Mouse (Mus musculus) erythroblast, embryonic 14.5 days (primary cell): ENCODE data around the gene Brd2. TPM values are rescaled to one million over a fixed set of nuclear protein-coding genes. Genes with fewer than 3 reads are reported as not detected.

ENCODE experiments used
- H3K27me3 ChIP-seq: 2 replicates; pipeline ENCODE4 v1.6.1; 2012; ENCODE audit warnings: inconsistent platforms; ENCODE audit not compliant: control insufficient read depth
- H3K36me3 ChIP-seq: 2 replicates; pipeline ENCODE4 v1.6.1; 2012; ENCODE audit warnings: mild to moderate bottlenecking, inconsistent platforms; ENCODE audit not compliant: control insufficient read depth
- H3K4me1 ChIP-seq: 2 replicates; pipeline ENCODE4 v1.6.1; 2012; ENCODE audit warnings: inconsistent platforms; ENCODE audit not compliant: control insufficient read depth
- H3K4me3 ChIP-seq: replicated peaks from 2 replicates; pipeline ENCODE3; 2012; ENCODE audit warnings: moderate library complexity, mild to moderate bottlenecking, inconsistent platforms
- H3K9me3 ChIP-seq: 2 replicates; pipeline ENCODE4 v1.6.1; 2012; ENCODE audit warnings: low read length, inconsistent platforms, mixed read lengths; ENCODE audit not compliant: control insufficient read depth
- GATA1 ChIP-seq: IDR thresholded peaks from 2 replicates; pipeline ENCODE4 v1.6.1; 2012; ENCODE audit warnings: low read length, inconsistent platforms, mixed read lengths
- TAL1 ChIP-seq: IDR thresholded peaks from 3 replicates; pipeline ENCODE4 v1.6.1; 2012; ENCODE audit warnings: low read length, inconsistent platforms, mixed read lengths
- polyA plus RNA-seq: library from polyadenylated mRNA; stranded (reverse); fragments of >175 nt; gene quantifications from 2 replicates; pipeline ENCODE4 v1.2.3, GENCODE M21; 2012

Brd2 gene
- polyA plus RNA-seq, 1 experiment = 28.3 TPM

DNA sequence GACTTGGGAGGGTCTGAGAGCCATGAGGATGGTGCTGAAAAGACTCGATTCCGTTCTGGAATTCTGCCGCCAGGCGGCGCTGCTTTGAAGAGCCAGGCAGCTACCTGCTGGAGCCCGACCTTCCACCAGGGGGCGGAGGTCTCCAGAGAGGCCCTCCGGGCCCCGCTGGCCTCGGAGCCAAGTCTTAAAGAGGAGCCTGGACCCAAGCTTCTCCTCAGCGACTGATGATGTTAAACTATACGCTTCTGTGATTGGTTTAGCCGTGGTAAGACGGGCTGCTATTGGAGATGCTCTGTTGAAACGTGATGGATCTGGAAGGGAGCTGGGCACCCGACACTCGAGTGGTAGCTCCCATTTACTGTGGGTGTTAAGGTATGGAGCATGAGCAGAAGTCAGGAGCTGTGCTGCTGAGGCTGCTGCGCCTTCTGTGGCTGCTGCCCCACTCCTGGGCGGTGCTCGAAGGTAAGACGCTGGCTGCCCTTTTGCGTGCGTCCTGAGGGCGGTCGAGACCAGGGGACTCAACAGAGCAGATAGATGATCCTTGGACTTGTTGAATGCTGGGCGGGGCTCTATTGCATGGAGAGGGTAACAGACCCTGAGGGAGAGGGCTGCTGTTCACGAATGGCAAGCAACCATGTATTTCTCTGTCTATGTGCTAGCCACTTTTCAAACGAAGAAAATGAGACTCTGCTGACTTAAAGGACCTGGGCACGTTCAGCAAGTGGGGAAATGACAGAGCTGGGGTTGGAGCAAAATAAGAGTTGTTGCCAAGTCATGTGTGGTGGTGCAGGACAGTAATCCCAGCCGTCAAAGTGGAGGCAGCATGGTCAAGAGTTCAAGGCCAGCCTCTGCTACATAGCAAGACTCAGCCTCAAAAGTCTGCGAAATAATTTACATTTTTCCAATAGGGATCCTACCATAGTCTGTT, 13.1 kb upstream of the Brd2 start:
- no peak for TF ChIP-seq GATA1
- no peak for TF ChIP-seq TAL1
- Histone ChIP-seq H3K36me3 (no peaks in the 10 kb centered on the region), H3K27me3 (peaks cover 46% of the 10 kb centered on the region), H3K9me3 (no peaks in the 10 kb centered on the region), H3K4me1 (peaks cover 21% of the 10 kb centered on the region), H3K4me3 (peak overlapping the region; percentile 42)

DNA sequence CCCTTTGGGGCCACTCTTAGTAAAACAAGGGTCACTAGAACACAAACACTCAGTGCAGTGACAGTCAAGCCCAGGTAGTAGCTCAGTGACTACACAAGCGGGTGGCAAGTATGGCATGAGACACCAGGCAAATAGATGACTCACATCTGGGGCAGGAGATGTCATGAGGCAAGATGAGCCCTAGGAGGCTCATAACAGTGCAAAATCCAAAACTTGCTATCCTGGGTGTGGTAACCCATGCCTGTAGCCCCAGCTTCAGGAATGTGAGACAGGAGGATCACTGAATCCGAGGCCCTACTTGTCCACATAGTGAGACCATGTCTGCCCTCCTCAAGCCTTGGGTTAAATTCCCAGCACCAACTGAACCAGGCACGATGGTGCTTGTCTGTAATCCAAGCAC, 12.0 kb upstream of the Brd2 start:
- Histone ChIP-seq H3K4me1 (peaks cover 10% of the 10 kb centered on the region), H3K9me3 (no peaks in the 10 kb centered on the region), H3K36me3 (no peaks in the 10 kb centered on the region), H3K27me3 (peaks cover 47% of the 10 kb centered on the region), H3K4me3 (no peak overlapping the region)
- no peak for TF ChIP-seq GATA1
- no peak for TF ChIP-seq TAL1

DNA sequence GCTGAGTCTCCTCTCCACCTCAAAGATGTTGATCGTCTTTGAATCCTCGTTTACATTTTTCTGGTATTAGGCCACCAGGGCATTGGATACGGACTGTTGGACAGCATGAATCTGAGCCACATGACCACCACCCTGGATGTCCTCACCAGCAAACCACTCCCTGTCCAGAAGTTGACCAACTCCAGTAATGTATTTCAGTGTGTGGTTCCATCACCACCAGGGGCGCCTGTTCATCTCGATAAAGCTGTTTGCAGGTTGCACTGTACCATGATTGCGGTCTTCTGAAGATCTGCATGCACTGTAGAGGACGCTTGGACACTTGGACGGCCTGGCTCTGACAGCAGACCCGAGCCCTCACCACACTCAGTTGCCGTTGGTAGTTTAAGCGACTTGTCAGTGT, 10.9 kb upstream of the Brd2 start:
- Histone ChIP-seq H3K36me3 (no peaks in the 10 kb centered on the region), H3K4me1 (peaks cover 8% of the 10 kb centered on the region), H3K27me3 (peaks cover 46% of the 10 kb centered on the region), H3K4me3 (no peak overlapping the region), H3K9me3 (no peaks in the 10 kb centered on the region)
- TF ChIP-seq GATA1 (no peak), TAL1 (no peak)

DNA sequence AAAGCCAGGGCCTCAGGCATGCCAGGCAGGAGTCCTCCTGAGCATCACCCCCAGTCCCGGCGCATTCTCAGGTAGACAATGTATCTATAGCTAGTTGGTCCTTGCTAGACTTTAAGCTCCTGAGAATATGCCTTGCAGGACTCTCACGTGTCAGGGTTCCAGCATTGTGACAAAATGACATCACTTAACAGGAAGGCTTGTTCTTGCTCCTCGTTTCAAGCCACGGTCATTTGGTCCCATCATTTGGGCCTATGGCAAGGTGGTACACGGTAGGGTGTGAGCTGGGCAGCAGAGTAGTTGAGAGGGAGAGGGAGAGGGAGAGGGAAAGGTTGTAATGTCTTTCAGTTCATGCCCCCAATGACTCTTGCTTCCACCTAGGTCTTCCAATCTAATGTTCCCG, 9.5 kb upstream of the Brd2 start:
- no peaks in the 10 kb centered on the region for H3K9me3 ChIP-seq
- H3K4me1 ChIP-seq = peaks cover 20% of the 10 kb centered on the region
- H3K27me3 ChIP-seq = peaks cover 38% of the 10 kb centered on the region
- TF ChIP-seq GATA1 = no peak
- no peak for TF ChIP-seq TAL1
- H3K4me3 ChIP-seq = no peak overlapping the region
- H3K36me3 ChIP-seq = no peaks in the 10 kb centered on the region; the same call in 1 of the 2 replicates

DNA sequence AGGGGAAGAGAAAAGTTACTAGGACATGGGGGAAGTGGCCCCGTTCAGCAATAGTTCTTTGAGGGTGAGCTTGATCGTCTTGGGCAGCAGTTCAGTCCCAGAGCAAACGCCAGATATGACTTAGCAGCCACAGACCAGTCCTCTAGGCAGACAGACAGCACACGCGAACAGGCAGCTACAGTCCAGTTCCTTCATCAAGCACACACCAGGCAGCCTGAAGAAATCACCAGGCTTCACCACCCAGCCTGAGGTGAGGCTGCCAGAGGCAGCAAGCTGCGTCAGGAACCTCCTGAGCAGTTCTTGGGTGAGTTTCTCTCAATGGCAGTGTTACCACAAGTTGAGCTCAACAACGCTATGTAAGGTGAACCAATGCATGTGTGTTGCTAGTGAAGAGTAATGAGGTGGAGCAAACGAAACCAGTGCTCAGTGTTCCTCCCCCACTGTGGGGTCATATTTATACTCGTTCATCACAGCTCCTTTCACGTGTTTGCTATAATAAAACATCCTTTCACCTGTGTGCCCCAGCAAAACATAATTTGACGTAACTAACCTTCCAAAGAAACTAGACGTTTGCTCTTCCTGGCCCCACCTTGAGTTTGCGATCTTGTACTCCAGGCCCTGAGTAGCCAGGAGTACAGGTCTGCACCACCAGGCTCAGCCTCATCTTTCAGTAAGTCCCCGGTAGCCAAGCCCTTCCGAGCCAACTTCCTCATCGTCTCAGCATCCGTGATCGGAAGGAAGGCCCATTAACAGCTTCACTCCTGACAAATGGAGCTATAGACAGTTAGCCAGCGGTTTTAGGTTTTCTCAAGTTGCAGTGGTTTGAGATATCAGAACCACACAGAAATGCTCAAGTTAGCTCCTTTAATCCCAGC, 7.9 kb upstream of the Brd2 start:
- H3K4me3 ChIP-seq = no peak overlapping the region
- peaks cover 33% of the 10 kb centered on the region for H3K27me3 ChIP-seq
- TF ChIP-seq TAL1 (no peak), GATA1 (no peak)
- peaks cover 19% of the 10 kb centered on the region for H3K4me1 ChIP-seq
- H3K9me3 ChIP-seq = no peaks in the 10 kb centered on the region
- H3K36me3 ChIP-seq = peaks cover 4% of the 10 kb centered on the region; the same call in 1 of the 2 replicates

DNA sequence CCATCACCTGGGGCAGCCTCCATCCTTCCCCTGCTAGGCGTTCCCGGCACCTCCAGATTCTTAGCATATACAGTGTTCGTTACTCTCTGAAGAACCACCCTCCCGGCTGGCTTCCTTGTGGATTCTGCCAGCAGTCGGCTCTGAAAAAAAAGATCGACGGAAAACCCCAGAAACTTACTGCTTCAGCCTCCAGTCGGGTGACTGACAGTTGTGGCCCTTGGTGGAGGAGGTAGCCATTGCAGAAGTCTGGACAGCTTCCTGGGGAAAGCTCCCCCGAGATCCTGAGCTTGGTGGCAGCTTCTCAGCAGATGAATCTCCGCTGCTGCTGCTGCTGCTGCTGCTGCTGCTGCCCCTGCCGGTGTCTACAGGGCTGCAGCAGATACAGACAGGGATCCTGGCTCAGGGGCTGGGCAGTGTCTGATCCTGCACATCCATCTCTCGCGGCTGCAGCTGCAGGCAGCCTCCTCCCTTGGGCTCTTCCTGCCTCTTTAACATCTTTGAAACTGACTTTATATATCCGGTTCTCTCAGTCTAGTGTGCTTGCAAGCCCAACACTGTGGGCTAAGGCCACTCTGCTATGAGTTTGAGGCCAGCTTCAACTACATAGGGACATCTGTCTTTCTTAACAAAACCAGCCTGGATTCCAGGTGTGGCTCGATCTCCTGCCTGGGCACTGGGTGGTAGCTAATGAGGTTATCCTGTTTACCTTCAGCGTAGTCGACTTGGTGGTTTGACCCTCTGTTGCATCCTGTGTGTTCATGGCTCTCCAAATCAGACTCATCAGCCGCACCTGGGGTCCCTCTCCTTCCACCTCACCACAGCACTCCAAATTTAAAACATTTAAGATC, 6.7 kb upstream of the Brd2 start:
- TF ChIP-seq TAL1 (no peak), GATA1 (no peak)
- H3K27me3 ChIP-seq = peaks cover 31% of the 10 kb centered on the region
- H3K36me3 ChIP-seq = peaks cover 4% of the 10 kb centered on the region; the same call in 1 of the 2 replicates
- H3K9me3 ChIP-seq = no peaks in the 10 kb centered on the region
- no peak overlapping the region for H3K4me3 ChIP-seq
- H3K4me1 ChIP-seq = peaks cover 25% of the 10 kb centered on the region

DNA sequence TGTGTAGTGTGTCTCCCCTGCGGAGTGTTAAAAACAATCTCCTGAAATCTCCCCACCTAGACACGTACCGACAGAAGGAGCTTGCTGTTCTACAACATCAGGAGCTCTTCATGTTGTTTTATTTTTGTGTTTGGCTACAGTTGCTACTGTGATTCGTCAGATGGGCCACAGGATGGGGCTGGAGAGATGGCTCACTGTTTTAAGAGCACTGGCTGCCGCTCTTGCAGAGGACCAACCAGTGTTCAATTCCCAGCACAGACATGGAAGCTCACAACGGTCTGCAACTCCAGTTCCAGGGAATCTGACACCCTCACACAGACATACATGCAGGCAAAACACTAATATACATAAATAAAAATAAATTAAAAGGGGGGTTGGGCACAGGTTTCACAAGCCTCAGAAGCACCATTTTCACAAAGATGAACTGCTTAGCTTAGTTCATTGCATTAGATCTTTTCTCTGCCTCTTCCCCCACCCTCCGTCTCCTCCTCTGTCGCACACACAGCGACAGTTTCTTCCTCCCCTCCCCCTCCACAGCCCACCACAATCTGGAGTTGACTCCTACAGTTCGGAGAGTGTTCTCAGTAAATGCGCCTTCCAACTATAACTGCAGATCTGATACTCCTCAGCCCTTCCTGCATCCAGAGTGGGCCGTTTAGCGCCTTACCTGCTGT, 6.0 kb upstream of the Brd2 start:
- Histone ChIP-seq H3K4me3 (no peak overlapping the region), H3K27me3 (peaks cover 31% of the 10 kb centered on the region), H3K4me1 (peaks cover 33% of the 10 kb centered on the region), H3K36me3 (peaks cover 7% of the 10 kb centered on the region), H3K9me3 (no peaks in the 10 kb centered on the region)
- TF ChIP-seq GATA1 (no peak), TAL1 (no peak)

DNA sequence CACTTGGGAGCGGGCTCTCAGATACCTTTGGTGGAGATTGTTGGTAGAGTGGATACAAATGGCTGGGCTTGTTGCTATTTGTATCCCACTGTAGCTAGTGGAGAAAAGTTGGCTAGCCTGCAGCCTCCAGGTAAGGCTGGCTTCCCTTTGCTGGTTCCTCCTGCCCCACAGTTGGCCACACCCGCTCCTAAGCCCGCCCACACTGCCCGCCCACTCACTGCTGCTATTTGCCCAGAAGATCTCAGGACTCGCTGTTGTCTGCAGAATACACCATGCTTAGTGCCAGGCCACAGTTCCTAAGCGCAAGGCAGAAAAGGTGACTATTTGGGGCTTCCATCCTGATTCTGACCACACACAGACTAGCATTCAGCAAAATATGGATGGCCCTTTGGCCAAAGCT, 5.0 kb upstream of the Brd2 start:
- peaks cover 7% of the 10 kb centered on the region for H3K36me3 ChIP-seq
- H3K4me1 ChIP-seq = peaks cover 42% of the 10 kb centered on the region
- no peaks in the 10 kb centered on the region for H3K9me3 ChIP-seq
- TF ChIP-seq TAL1 = no peak
- TF ChIP-seq GATA1 = no peak
- peaks cover 31% of the 10 kb centered on the region for H3K27me3 ChIP-seq
- H3K4me3 ChIP-seq = no peak overlapping the region
